Mouse (Mus musculus): ENCODE data around the gene Samd7.

Gene Samd7

DNA sequence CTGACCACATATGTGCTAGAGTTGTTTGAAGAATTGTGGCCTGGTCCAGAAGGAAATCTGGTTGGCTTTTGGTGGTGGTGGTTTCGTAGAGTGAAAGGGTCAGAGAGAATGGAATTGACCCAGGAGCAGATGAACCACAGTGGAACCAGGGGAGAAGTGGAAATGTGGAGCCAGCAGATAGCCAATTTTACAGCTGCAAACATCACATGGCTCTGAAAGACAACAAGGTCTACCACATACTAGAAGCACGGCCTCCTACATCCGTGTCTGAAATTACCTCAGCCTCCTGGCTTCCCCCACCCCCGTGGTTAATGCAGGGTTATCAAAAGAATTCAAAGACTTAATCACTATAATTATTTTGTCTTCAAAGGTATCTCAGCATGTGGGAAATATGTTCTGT is 18.8 kb downstream of the Samd7 start:
- no peak for DNase-seq (ENCODE audit: low read depth in 1 of 2, low spot score in 2 of 2)

DNA sequence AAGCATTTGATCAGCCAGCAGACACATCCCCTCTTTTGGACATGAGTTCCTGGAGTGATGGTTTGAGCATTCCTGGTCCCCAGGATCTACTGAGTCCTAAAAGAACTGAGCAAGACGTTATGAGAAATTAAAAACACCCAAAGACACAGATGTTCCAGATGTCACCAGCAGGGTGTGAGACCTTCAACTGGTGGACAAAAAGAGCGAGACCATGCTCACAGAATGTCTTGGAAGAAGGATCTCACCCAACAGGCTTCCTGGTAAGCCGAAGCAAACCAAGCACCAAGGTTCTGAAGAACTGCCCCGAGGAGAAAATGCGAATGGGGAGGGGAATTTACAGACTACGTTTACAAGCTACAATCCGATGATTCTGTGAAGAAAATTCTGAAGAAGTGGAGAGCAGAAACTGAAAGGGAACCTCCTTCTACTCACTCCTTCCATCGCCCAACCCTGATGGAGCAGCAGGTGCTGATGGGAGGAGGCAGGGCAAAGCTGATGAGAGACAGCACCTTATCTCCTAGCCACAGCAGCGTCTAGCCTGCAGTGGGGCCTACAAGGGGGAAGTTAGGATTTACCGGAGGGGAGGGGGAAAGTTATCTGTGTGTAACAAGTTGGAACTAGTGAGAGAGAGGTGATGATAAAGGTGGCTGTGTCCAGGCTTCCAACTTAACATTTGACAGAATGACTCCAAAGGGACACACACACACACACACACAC is 19.4 kb downstream of the Samd7 start:
- peak in 1 of 2 experiments; percentile 2 for DNase-seq (ENCODE audit: low read depth in 1 of 2, low spot score in 2 of 2)

DNA sequence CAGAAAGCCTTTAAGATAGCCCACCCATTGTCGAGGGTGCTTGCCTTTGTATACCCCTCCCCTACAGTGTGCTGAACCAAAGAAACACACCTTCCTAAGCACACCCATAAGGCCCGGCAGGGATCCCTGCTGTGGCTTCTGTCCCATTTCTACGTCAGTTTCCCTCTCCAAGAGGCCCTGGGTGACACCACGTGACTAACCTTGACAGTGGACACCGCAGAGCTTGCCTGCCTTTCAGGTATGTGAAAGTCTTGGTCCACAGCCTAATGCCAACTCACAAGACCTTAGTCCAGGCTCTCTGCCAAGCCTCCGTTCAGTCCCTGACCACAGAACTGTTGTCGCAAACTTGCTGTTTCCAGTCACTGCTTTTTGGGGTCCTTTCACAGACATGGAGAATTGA is 20.1 kb downstream of the Samd7 start:
- no peak for DNase-seq (ENCODE audit: low read depth in 1 of 2, low spot score in 2 of 2)

DNA sequence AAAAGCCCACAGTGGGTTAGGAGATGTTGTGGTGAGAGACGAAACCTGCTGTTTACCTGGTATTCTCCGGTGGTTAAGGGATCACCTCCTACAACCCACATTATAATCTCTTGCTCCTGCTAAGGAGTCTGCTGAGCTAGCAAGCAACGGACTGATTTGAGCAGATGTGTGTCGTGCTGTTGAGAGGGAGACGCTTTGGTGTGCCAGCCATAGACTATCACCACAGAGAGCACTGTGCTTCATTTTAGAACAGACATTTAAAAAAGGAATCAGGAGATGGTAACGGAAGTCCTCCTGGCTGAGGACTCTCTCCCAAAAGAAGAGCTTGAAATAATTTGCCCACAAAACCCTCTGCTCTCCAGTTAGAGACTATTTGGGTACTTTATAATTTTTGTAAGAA is 21.2 kb downstream of the Samd7 start:
- no peak for DNase-seq (ENCODE audit: low read depth in 1 of 2, low spot score in 2 of 2)

DNA sequence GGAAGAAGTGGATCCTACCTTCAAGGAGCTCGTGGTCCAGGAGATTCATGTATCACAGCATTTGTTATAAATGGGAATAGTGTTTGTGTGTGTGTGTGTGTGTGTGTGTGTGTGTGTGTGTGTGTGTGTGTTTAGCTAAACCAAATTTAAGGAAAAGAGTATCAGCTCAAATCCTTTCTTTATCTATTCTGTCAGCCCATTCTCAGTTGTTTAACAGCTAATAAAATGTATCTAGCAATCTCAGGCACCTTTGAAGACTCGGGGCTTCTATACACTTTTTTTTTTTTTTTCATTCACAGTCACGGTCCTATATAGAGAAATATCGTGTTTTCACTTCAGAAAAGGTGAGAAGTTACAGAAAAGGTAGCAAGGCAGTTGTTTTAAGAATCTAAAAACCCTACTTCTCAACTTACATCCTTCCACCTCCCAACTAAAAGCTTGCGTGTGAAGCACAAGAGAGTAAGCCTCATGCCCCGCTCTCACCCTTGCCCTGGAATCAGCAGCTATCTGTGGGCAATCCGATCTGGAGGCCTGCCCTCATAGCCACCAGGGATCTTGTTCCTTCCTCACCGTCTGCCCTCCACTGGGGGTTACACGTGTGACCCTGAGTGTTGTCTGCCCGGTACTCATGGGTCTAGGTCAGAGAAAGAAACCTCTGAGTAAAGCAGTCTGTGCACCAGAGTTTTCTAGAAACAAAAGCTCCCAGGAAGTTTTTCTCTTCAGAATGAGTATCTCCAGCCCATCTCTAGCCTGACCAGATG is 23.8 kb downstream of the Samd7 start:
- DNase-seq (ENCODE audit: low read depth in 1 of 2, low spot score in 2 of 2) = no peak

DNA sequence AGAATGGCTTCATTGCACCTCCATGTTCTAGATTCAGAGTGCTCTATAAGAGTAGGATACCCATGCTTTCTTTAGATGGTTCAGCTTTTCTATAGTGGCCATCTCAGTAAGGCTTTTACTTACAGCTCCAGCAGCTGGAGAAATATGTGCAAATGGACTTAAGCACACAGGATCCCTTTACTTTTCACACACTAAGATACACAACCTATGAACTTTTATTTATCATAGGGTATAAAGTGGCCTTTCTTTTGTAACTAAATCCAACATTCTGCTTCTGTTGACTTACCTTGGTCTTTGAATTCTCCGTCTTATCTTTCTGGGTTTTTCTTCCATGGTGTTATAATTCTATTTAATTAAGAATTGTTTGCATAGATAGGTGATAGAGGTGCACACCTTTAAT is 25.5 kb downstream of the Samd7 start:
- no peak for DNase-seq (ENCODE audit: low read depth in 1 of 2, low spot score in 2 of 2)

DNA sequence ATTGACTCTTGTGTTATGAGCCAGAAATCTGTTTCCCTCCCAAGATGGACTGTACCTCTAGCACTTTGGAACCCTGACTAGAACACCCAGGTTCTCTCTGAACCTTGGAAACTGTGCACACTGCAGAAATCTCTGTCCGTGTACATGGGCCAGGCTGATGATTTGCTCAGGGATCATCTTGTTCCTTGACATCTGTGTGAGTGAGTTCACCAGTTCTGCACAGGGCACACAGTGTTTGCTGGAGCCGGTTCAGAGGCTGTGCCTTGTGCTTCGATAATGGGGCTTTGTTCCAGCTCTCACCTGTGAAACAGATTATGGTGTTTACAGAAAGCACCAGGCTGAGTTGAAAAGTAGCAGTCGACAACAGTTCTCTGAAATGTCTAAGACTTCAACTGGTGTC is 26.5 kb downstream of the Samd7 start:
- DNase-seq (ENCODE audit: low read depth in 1 of 2, low spot score in 2 of 2) = no peak

DNA sequence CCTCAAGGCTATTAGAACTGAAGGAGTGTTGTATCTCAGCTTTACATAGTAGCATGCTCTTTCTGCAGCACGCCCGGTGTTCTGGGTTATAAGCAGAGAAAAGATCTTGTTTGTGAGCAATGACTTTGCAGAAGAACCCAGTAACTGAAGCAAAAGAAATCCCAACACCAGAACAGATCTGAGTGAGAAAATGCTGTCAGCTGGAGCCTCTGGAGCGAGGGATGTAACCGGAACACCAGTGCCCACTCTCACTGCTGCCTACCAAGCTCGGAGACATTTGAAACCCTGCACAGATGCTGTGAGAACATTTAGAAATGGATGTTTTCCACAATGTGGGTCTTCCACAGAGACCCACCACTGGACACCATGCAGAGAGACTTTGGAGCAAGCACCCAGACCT is 28.6 kb downstream of the Samd7 start:
- no peak for DNase-seq (ENCODE audit: low read depth in 1 of 2, low spot score in 2 of 2)

DNA sequence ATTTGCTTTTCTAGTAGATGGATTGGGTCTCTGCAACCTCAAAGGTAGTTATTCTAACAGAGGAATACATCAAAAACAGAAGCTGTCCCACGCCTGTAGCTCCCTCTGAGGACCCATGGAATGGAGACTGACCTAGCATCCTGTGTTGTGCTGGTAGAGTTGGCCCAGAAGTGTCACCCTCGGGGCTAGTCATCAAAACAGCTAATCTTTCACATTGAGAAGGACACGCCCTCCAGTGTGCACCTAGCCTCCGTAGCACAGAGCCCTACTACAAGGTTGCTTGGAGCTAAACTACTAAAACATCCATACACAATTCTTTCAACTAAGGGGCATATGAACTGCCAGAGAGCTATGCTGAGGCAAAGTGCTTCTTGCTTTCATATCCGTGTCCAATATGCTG is 31.9 kb downstream of the Samd7 start:
- no peak for DNase-seq (ENCODE audit: low read depth in 1 of 2, low spot score in 2 of 2)

DNA sequence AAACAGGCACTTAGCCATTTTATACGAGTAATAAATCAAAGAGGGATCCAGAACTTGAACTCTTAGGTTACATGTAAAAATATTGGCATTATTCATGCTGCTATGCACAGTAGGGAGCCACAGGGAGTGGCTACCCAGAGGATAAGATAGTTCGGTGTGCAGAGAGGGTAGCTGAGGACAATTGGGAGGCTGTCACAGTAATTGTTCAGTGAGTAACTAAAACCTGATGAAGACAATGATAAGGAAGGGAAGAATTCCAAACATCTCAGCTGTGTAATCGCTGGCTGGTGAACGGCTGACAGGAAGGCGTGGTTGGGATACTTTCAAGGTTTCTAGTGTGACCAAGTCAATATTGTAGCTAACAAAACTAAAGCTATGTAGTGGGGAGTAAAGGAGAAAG is 42.4 kb downstream of the Samd7 start:
- no peak for DNase-seq (ENCODE audit: low read depth in 1 of 2, low spot score in 2 of 2)

DNA sequence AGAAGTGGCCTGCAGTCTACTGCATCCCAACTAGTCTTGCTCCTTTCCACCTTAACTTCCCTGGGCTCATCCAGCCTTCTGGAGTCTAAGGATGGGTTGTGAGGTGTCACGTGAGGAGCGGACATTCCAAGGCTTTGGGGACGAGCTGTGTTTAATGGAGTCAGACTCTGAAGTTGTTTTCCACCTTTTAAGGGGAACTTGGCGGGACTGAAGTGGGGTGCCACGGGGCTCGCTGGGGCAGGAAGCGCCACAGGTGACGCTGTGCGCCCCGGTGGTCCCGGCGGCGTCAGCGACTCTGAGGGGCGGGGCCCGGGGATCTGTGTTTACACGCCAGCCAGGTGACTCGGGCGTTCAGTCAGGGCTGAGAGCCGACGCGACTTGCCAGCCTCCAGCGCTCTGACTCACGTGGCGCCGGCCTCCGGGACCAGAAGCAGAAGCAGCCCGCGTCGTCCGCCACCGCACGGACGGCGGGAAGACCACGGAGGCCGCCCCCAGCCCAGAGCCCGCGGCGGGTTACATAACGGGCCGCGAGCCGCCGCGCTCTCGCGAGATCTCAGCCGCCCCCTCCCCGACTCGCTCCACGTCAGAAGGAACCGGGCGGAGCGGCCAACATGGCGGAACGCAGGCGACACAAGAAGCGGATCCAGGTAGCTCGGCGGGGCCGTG is 46.8 kb downstream of the Samd7 start, which contains the start of gene Sec62:
Gene Sec62, plus strand, starts transcription at position 139 of the 666 bp plus-strand sequence.
- peak; percentile 67 to 90 for DNase-seq (ENCODE audit: low read depth in 1 of 2, low spot score in 2 of 2)

DNA sequence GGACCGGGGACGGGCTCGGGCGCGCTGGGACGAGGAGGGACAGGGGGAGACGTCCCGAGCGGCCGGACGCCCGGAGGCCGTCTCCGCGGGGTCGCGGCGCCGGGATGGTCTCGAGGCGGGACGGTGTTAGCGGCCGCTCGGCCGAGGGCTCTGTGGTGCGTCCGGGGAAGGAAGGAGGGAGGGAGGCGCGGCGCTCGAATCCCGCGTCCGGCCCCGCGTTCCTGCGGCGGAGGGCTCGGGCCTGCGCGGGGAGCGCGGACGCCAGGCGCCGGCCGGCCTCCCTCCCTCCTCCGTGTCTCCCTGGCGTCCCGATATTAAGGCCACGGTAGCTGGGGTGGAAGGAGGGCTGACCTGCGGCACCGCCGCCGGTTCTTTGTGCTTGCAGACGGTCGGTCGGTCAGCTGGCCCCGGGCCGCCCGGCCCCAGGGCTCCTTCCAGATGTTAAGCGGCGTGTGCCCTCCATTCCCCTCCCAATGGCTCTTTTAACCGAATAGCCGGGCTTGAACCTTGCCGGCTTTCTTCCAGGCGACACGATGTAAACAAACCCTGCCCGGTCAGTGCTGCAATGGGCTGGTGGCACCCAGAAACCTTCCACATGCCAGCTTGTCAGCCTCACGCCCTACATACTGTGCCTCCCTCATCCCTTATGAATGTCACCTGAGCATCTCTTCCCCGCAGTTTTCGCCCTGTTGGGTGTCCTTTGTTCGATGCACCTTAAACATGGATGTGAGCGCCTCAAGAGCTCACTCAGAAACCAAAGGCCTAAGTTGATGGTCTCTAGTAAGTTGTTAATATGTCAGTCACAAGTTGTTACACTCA is 47.5 kb downstream of the Samd7 start:
- DNase-seq (ENCODE audit: low read depth in 1 of 2, low spot score in 2 of 2) = peak in 1 of 2 experiments; percentile 9

DNA sequence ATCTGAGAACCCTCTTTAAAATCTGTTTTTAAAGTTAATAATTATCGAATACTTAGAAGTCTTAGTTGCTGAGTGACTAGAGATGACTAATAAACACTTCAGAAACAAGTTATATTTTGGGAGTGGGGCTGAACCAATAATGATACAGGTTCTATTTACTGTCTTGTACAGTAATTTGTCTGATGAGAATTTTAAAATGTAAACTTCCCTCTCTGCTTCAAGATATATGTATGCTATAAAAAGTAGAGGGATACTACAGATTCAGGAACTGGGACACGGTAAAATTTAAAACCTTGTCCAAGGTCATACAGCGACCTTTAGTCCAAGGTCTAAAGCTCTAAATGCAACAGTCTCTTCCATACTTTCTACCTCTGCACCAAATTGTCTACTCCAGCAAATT is 56.1 kb downstream of the Samd7 start:
- no peak for DNase-seq (ENCODE audit: low read depth in 1 of 2, low spot score in 2 of 2)

DNA sequence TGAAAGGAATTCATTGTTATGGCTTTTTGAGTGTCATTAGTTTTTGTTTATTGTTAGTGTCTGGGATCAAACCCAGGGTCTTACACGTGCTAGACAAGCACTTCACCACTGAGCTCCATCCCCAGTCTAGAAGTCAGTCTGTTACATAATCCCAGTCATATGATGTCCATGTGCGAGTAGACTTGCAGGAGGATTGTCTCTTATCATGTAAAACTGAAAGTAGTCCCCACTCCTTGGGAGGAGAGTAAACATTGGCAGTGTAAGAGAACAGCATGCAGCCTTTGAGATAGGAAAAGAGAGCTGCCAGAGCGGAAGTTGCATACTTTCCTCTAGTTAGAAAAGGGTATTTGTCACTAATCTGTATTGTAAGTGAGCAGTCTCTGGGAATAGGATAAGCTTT is 66.8 kb downstream of the Samd7 start:
- DNase-seq (ENCODE audit: low read depth in 1 of 2, low spot score in 2 of 2) = no peak
